Mouse (Mus musculus): ENCODE measurements at regions not wholly inside any gene's neighbourhood (a gene's known extent, or its start where the extent isn't known, plus 50 kb on each side); places are given as distances from the start of the nearest gene placed in this dataset.

GRCm38 (mm10) chr14:61683791-61684411 is 76.6 kb downstream of the Kcnrg start:
- no peak; the same call in 1 of the 2 replicates for TF ChIP-seq POLR2A (IDR thresholded peaks at IDR 0.05; ENCODE audit: low read depth, low read length)
- TF ChIP-seq ZC3H11A (IDR thresholded peaks at IDR 0.05; ENCODE audit: low read depth, low read length), result no peak
- no peak for TF ChIP-seq SMC3 (IDR thresholded peaks at IDR 0.05; ENCODE audit: low read depth, low read length)
- no peak for TF ChIP-seq GABPA (IDR thresholded peaks at IDR 0.05; ENCODE audit: insufficient replicate concordance, low read depth, low read length)
- TF ChIP-seq CTCF (conservative IDR thresholded peaks at IDR 0.05 in 1 of 2, IDR thresholded peaks at IDR 0.05 in 1 of 2; ENCODE audit: low read depth in 2 of 2, low read length in 2 of 2), result no peak
- no peak for TF ChIP-seq E2F4 (IDR thresholded peaks at IDR 0.05; ENCODE audit: insufficient replicate concordance, low read depth, low read length)
- TF ChIP-seq EP300 (IDR thresholded peaks at IDR 0.05; ENCODE audit: low read length), result peak; percentile 58; the same call in 1 of the 2 replicates
- 0 out of 2 replicates have a peak, but pooled peaks have one; percentile 35 for TF ChIP-seq TBP (conservative IDR thresholded peaks at IDR 0.05; ENCODE audit: low read depth, low read length)
- peak; percentile 21; the same call in 1 of the 2 replicates for TF ChIP-seq MAX (IDR thresholded peaks at IDR 0.05; ENCODE audit: low read length)
- TF ChIP-seq POLR2AphosphoS2 (IDR thresholded peaks at IDR 0.05; ENCODE audit: low read depth, low read length), result no peak
- peak; percentile 32 for TF ChIP-seq IRF4 (IDR thresholded peaks at IDR 0.05; ENCODE audit: low read depth, low read length)
- no peak for TF ChIP-seq USF2 (conservative IDR thresholded peaks at IDR 0.05; ENCODE audit: low read depth, low read length)

Measured in CH12.LX (cell line).